Mouse (Mus musculus) small intestine, adult 2 months (tissue): ENCODE measurements at regions not wholly inside any gene's neighbourhood (a gene's known extent, or its start where the extent isn't known, plus 50 kb on each side); places are given as distances from the start of the nearest gene placed in this dataset.

ENCODE experiments used
- CTCF ChIP-seq: fragments of 200-500 bp; IDR thresholded peaks from 2 replicates; pipeline ENCODE4 v1.5.1; 2012; ENCODE audit warnings: low read depth, mild to moderate bottlenecking, control low read depth, inconsistent platforms, low read length, moderate library complexity, mixed read lengths; ENCODE audit not compliant: insufficient replicate concordance, insufficient read length; ENCODE audit errors: extremely low read depth
- POLR2A ChIP-seq: fragments of 200-500 bp; IDR thresholded peaks from 2 replicates; pipeline ENCODE4 v1.6.1; 2012; ENCODE audit warnings: low read depth, mild to moderate bottlenecking, control low read depth, inconsistent platforms, low read length, moderate library complexity

- TF ChIP-seq CTCF (no peak), POLR2A (no peak)
These were observed 220.2 kb upstream of the Marcks start for GRCm38 (mm10) chr10:37358900-37359299.
